Mouse (Mus musculus) cerebellum, postnatal 14 days (tissue): ENCODE measurements at regions not wholly inside any gene's neighbourhood (a gene's known extent, or its start where the extent isn't known, plus 50 kb on each side); places are given as distances from the start of the nearest gene placed in this dataset.

Experiments used
- DNase-seq, 2 experiments: peaks; one replicate each; pipeline ENCODE4 v3.0.0; 2021; ENCODE audit warnings: mixed read lengths in 2 of 2

- no peak for DNase-seq
These were observed 978.4 kb downstream of the Flrt2 start for GRCm38 (mm10) chr12:96670448-96670847.

DNA sequence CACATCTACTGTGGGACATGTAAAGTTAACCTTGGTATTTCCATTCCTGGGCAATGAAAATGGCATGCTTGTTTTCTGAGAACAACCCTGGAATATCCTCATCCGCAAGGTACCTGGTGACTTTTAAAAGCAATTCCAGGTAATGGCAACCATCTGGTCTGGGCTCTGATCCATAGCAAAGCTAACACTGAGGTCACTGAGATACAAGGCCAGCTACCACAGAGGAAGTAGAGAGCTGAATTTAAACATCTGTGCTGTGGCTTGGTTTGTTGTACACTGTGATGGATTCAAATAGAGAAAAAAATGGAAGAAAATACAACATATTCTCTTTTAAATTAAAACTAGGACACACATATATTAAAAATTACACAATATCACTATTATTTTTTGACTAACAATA is 998.9 kb downstream of the Flrt2 start:
- DNase-seq = peak in 1 of 2 experiments; percentile 1
